Mouse (Mus musculus) testis, adult 2 months (tissue): Measurements from ENCODE around the gene Btbd35f14. TPM values are rescaled to one million over a fixed set of nuclear protein-coding genes. Genes with fewer than 3 reads are reported as not detected.
"Not testable (repeated sequence)": the region's sequence is repeated elsewhere in the genome, so short reads cannot be mapped to it uniquely, and the experiment has no call there.

ENCODE experiments used
- H3K27ac ChIP-seq: fragments of 200-500 bp; 2 replicates; pipeline ENCODE4 v1.5.1; 2012; ENCODE audit warnings: low read depth, low read length; ENCODE audit not compliant: control insufficient read depth, insufficient read depth
- H3K27me3 ChIP-seq: fragments of 200-500 bp; 2 replicates; pipeline ENCODE4 v1.6.1; 2012; ENCODE audit warnings: mild to moderate bottlenecking, low read length, moderate library complexity; ENCODE audit not compliant: control insufficient read depth, insufficient read depth
- H3K36me3 ChIP-seq: fragments of 200-500 bp; 2 replicates; pipeline ENCODE4 v1.6.1; 2012; ENCODE audit warnings: mild to moderate bottlenecking, low read length; ENCODE audit not compliant: control insufficient read depth, insufficient read depth
- H3K4me1 ChIP-seq: fragments of 200-500 bp; 2 replicates; pipeline ENCODE4 v1.6.1; 2012; ENCODE audit warnings: low read length; ENCODE audit not compliant: control insufficient read depth, insufficient read depth
- H3K4me3 ChIP-seq: fragments of 200-500 bp; 2 replicates; pipeline ENCODE4 v1.5.1; 2012; ENCODE audit warnings: low read depth, mild to moderate bottlenecking, low read length, moderate library complexity, mixed read lengths; ENCODE audit not compliant: control insufficient read depth
- polyA plus RNA-seq: library from polyadenylated mRNA; depleted of rRNA; stranded (reverse); fragments of >200 nt; gene quantifications from 2 replicates; pipeline ENCODE4 v1.2.3, GENCODE M21; 2012; rRNA removed

The Btbd35f14 gene
- 0.49 and 0.84 TPM in 2 replicates for polyA plus RNA-seq

- H3K4me3 ChIP-seq, H3K27ac ChIP-seq, H3K36me3 ChIP-seq, H3K4me1 ChIP-seq, H3K27me3 ChIP-seq: not testable (repeated sequence)
These were observed at the start of gene Btbd35f14 for GRCm38 (mm10) chrX:33702249-33702648. Gene Btbd35f14 (minus strand): TSS chrX:33702349.

- H3K4me1 ChIP-seq, H3K4me3 ChIP-seq, H3K27me3 ChIP-seq, H3K36me3 ChIP-seq, H3K27ac ChIP-seq: not testable (repeated sequence)
These were observed 45.3 kb downstream of the Btbd35f14 start, which contains the start of gene Btbd35f13 for GRCm38 (mm10) chrX:33656872-33657271. Gene Btbd35f13 (plus strand): TSS chrX:33657172.

Other genes with a start within 250 kb of the Btbd35f14 start
- gene Btbd35f15, start 125.0 kb downstream of the Btbd35f14 start, polyA plus RNA-seq: 0.10 and 0.58 TPM in 2 replicates
- 0.11 and 0.26 TPM in 2 replicates for gene Btbd35f13, start 45.2 kb downstream of the Btbd35f14 start, polyA plus RNA-seq